Mouse (Mus musculus) embryonic facial prominence, embryonic 14.5 days (tissue): ENCODE results near the gene Gm10721. TPM values are rescaled to one million over a fixed set of nuclear protein-coding genes. Genes with fewer than 3 reads are reported as not detected.
"Not testable (repeated sequence)": the region's sequence is repeated elsewhere in the genome, so short reads cannot be mapped to it uniquely, and the experiment has no call there.

Experiments used
- ATAC-seq: fragments of 200-750 bp; cut with Nextera tagmentation; 2 replicates; pipeline ENCODE4 v1.8.0; 2017; ENCODE audit warnings: low read depth, moderate number of reproducible peaks, moderate TSS enrichment
- DNase-seq: peaks from one replicate; pipeline ENCODE4 v3.0.0-alpha.2; 2015; ENCODE audit warnings: low spot score
- H3K27ac ChIP-seq: fragments of 300-500 bp; sonication (generic); replicated peaks from 2 replicates; pipeline ENCODE4 v1.5.1; 2014; ENCODE audit warnings: low read depth, mild to moderate bottlenecking, low read length, moderate library complexity
- H3K27me3 ChIP-seq: fragments of 300-500 bp; sonication (generic); replicated peaks from 2 replicates; pipeline ENCODE4 v1.6.1; 2014; ENCODE audit warnings: low read length; ENCODE audit not compliant: control insufficient read depth, insufficient read depth
- H3K36me3 ChIP-seq: fragments of 300-500 bp; sonication (generic); 2 replicates; pipeline ENCODE4 v1.6.1; 2014; ENCODE audit warnings: low read length, mixed read lengths; ENCODE audit not compliant: control insufficient read depth, insufficient read depth
- H3K4me1 ChIP-seq: fragments of 300-500 bp; sonication (generic); 2 replicates; pipeline ENCODE4 v1.6.1; 2014; ENCODE audit warnings: antibody characterized with exemption, low read length; ENCODE audit not compliant: control insufficient read depth, insufficient read depth
- H3K4me2 ChIP-seq: fragments of 300-500 bp; sonication (generic); 2 replicates; pipeline ENCODE4 v1.6.1; 2014; ENCODE audit warnings: low read depth, mild to moderate bottlenecking, low read length, moderate library complexity, mixed read lengths
- H3K4me3 ChIP-seq: fragments of 300-500 bp; sonication (generic); 2 replicates; pipeline ENCODE4 v1.5.1; 2014; ENCODE audit warnings: low read depth, mild to moderate bottlenecking, low read length
- H3K9ac ChIP-seq: fragments of 300-500 bp; sonication (generic); 2 replicates; pipeline ENCODE4 v1.6.1; 2014; ENCODE audit warnings: low read depth, mild to moderate bottlenecking, low read length, moderate library complexity, mixed read lengths
- H3K9me3 ChIP-seq: fragments of 300-500 bp; sonication (generic); 2 replicates; pipeline ENCODE4 v1.6.1; 2016; ENCODE audit warnings: low read length; ENCODE audit not compliant: control insufficient read depth
- WGBS: fragments of 180-500 bp; shearing (Covaris S2); extraction: QIAGEN DNeasy Blood & Tissue Kit; methylation state at CpG from one replicate; pipeline ENCODE4 v1.1.7; 2014; 5-methylcytosine and 5-hydroxymethylcytosine counted together
- polyA plus RNA-seq: library from polyadenylated mRNA; unstranded; fragments of >200 nt; fragmentation: Nextera tagmentation; extraction: Ambion mirVana; gene quantifications from 2 replicates; pipeline ENCODE4 v1.2.1, GENCODE M21; 2014

Gene Gm10721
- not detected in 2 replicates for polyA plus RNA-seq

GRCm38 (mm10) chr9:3012733-3013279 lies at the start of gene Gm10721:
Gene Gm10721, plus strand, starts transcription at chr9:3013140.
- not testable (repeated sequence) for H3K36me3 ChIP-seq, H3K27ac ChIP-seq, H3K4me3 ChIP-seq, H3K4me1 ChIP-seq, H3K27me3 ChIP-seq, H3K4me2 ChIP-seq, H3K9ac ChIP-seq, H3K9me3 ChIP-seq, DNase-seq
- no CpG with 5 or more reads among the region's 11 CpGs for WGBS
- ATAC-seq, result peak; percentile 55; the same call in 1 of the 2 replicates

- not testable (repeated sequence) for H3K4me3 ChIP-seq, H3K9me3 ChIP-seq, H3K27me3 ChIP-seq, H3K4me2 ChIP-seq, H3K9ac ChIP-seq, ATAC-seq, H3K27ac ChIP-seq, H3K4me1 ChIP-seq, H3K36me3 ChIP-seq
- DNase-seq, result peak; percentile 25
- WGBS, result 68% methylated on average over 12 of the region's 12 CpGs
These were observed 12.4 kb upstream of the Gm10721 start, which contains the start of gene Gm10722 for GRCm38 (mm10) chr9:3000445-3000972. Gene Gm10722, plus strand, starts transcription at chr9:3000922.

GRCm38 (mm10) chr9:3001006-3001405 lies 11.9 kb upstream of the Gm10721 start:
- not testable (repeated sequence) for DNase-seq, H3K4me2 ChIP-seq, ATAC-seq, H3K27me3 ChIP-seq, H3K9me3 ChIP-seq, H3K4me3 ChIP-seq, H3K36me3 ChIP-seq, H3K4me1 ChIP-seq, H3K27ac ChIP-seq, H3K9ac ChIP-seq
- WGBS, result 63% methylated on average over 8 of the region's 8 CpGs

- not testable (repeated sequence) for H3K9me3 ChIP-seq, H3K9ac ChIP-seq, H3K27ac ChIP-seq, H3K4me1 ChIP-seq, H3K27me3 ChIP-seq, H3K4me2 ChIP-seq, H3K36me3 ChIP-seq, H3K4me3 ChIP-seq
- DNase-seq (peak; percentile 6), ATAC-seq (peak; percentile 85)
- WGBS, result 53% methylated on average over 8 of the region's 11 CpGs
These were observed 10.8 kb upstream of the Gm10721 start for GRCm38 (mm10) chr9:3001948-3002659.

- 74% methylated on average over 6 of the region's 14 CpGs for WGBS
- H3K4me2 ChIP-seq, ATAC-seq, H3K9ac ChIP-seq, H3K27me3 ChIP-seq, H3K4me1 ChIP-seq, H3K27ac ChIP-seq, H3K36me3 ChIP-seq, H3K4me3 ChIP-seq, H3K9me3 ChIP-seq, DNase-seq: not testable (repeated sequence)
These were observed 10.0 kb upstream of the Gm10721 start, which contains the start of gene Gm11168 for GRCm38 (mm10) chr9:3002794-3003396. Gene Gm11168, plus strand, starts transcription at chr9:3003346.

GRCm38 (mm10) chr9:3006179-3006578 lies 6.8 kb upstream of the Gm10721 start:
- whole genome bisulfite sequencing, result 75% methylated on average over 1 of the region's 5 CpGs
- H3K27ac ChIP-seq, H3K4me2 ChIP-seq, ATAC-seq, H3K9ac ChIP-seq, H3K27me3 ChIP-seq, H3K4me3 ChIP-seq, H3K4me1 ChIP-seq, DNase-seq, H3K9me3 ChIP-seq, H3K36me3 ChIP-seq: not testable (repeated sequence)

- H3K9me3 ChIP-seq, H3K4me3 ChIP-seq, H3K9ac ChIP-seq, H3K4me1 ChIP-seq, H3K27ac ChIP-seq, DNase-seq, H3K4me2 ChIP-seq, H3K27me3 ChIP-seq, H3K36me3 ChIP-seq: not testable (repeated sequence)
- ATAC-seq, result peak; percentile 70; the same call in 1 of the 2 replicates
- 74% methylated on average over 7 of the region's 8 CpGs for WGBS
These were observed 6.3 kb upstream of the Gm10721 start for GRCm38 (mm10) chr9:3006636-3007035.

- H3K27ac ChIP-seq, H3K4me3 ChIP-seq, H3K9ac ChIP-seq, H3K9me3 ChIP-seq, H3K27me3 ChIP-seq, DNase-seq, H3K36me3 ChIP-seq, H3K4me1 ChIP-seq, H3K4me2 ChIP-seq: not testable (repeated sequence)
- peak; percentile 35; the same call in 1 of the 2 replicates for ATAC-seq
- whole genome bisulfite sequencing, result 73% methylated on average over 6 of the region's 9 CpGs
These were observed 5.7 kb upstream of the Gm10721 start for GRCm38 (mm10) chr9:3007272-3007671.
